Mouse (Mus musculus) kidney, adult 8-10 months (tissue): Measurements from ENCODE around the gene D030056L22Rik.

Experiments used
- DNase-seq, 2 experiments: peaks; one replicate each; pipeline ENCODE4 v3.0.0; 2022

Gene D030056L22Rik

GRCm38 (mm10) chr19:18735901-18736300, 22.9 kb downstream of the D030056L22Rik start:
- DNase-seq: no peak

GRCm38 (mm10) chr19:18739146-18739545, 26.2 kb downstream of the D030056L22Rik start:
- no peak for DNase-seq

GRCm38 (mm10) chr19:18743946-18744345, 31.0 kb downstream of the D030056L22Rik start:
- DNase-seq: no peak

GRCm38 (mm10) chr19:18746576-18747340, 33.8 kb downstream of the D030056L22Rik start:
- DNase-seq: no peak

- DNase-seq: no peak
Measured at GRCm38 (mm10) chr19:18747379-18747778, 34.4 kb downstream of the D030056L22Rik start.

GRCm38 (mm10) chr19:18749598-18750339, 36.8 kb downstream of the D030056L22Rik start, which contains the start of gene Trpm6:
Trpm6 (plus strand) TSS chr19:18749983.
- DNase-seq: peak; percentile 18 to 31

GRCm38 (mm10) chr19:18757191-18757590, 44.2 kb downstream of the D030056L22Rik start:
- DNase-seq: no peak

GRCm38 (mm10) chr19:18757706-18758105, 44.7 kb downstream of the D030056L22Rik start:
- DNase-seq: no peak

GRCm38 (mm10) chr19:18758269-18758668, 45.3 kb downstream of the D030056L22Rik start:
- DNase-seq: no peak

- DNase-seq: peak in 1 of 2 experiments; percentile 8
Measured at GRCm38 (mm10) chr19:18758916-18759315, 45.9 kb downstream of the D030056L22Rik start.

- no peak for DNase-seq
Measured at GRCm38 (mm10) chr19:18766399-18766798, 53.4 kb downstream of the D030056L22Rik start.
